Comparison of ENCODE assay signal across 9 mouse cellular contexts in genomic region chr2:61492043-61492743, GRCm38 (mm10).
DNase-seq lines count a peak whose midpoint lies in the region; ATAC-seq lines count a peak whose summit lies in the region.
"Had no signal": no experiment of that assay in that cellular context is flagged by ENCODE, and none has a peak within 500 bp of the region (broad histone marks: within the 10 kb centered on the region; RNA-seq: fewer than 3 reads in every experiment).

No protein-coding gene starts in this region.

- H3K9me3 ChIP-seq in midbrain, embryonic 13.5 days = no peaks in the 10 kb centered on the region
- H3K9me3 ChIP-seq: limb, embryonic 12.5 days had no signal

- no peak overlapping the region for H3K4me2 ChIP-seq in midbrain, embryonic 13.5 days (replicated peaks)
- H3K4me2 ChIP-seq: limb, embryonic 12.5 days had no signal

- no peak overlapping the region for H3K4me3 ChIP-seq in midbrain, embryonic 13.5 days (replicated peaks)
- H3K4me3 ChIP-seq: limb, embryonic 12.5 days had no signal

- H3K9ac ChIP-seq in midbrain, embryonic 13.5 days (replicated peaks) = no peak overlapping the region
- H3K9ac ChIP-seq: limb, embryonic 12.5 days had no signal

- 67% methylated on average over 6 of the region's 6 CpGs for WGBS in midbrain, embryonic 13.5 days

- H3K27ac ChIP-seq in midbrain, embryonic 13.5 days = no peak overlapping the region
- H3K27ac ChIP-seq: limb, embryonic 12.5 days had no signal

- no peaks in the 10 kb centered on the region for H3K36me3 ChIP-seq in midbrain, embryonic 13.5 days
- H3K36me3 ChIP-seq: limb, embryonic 12.5 days had no signal

- no peaks in the 10 kb centered on the region for H3K27me3 ChIP-seq in midbrain, embryonic 13.5 days
- H3K27me3 ChIP-seq: limb, embryonic 12.5 days had no signal

- DNase-seq in embryo, embryonic 10 days (ENCODE audit: low spot score) = peak; percentile 27
- DNase-seq in embryo, embryonic 9.5 days (ENCODE audit: extremely low spot score) = no peak
- peak; percentile 11 for DNase-seq in retina, postnatal 1 day
- DNase-seq in retina, embryonic 14.5 days (ENCODE audit: low spot score) = no peak
- peak; percentile 79 for DNase-seq in thymus, postnatal 25 days

- H3K4me1 ChIP-seq in midbrain, embryonic 13.5 days (replicated peaks) = 0 out of 2 replicates have a peak, but pooled peaks cover 3% of the 10 kb centered on the region

- ATAC-seq in erythroblast, adult 5-6 weeks (replicated peaks; ENCODE audit: low FRiP score, poor library complexity, severe bottlenecking) = peak; percentile 76
- ATAC-seq in megakaryocyte, adult 5-6 weeks (ENCODE audit: poor library complexity, severe bottlenecking) = peak; percentile 94
- ATAC-seq in midbrain, embryonic 13.5 days = no peak

Comparison
In these comparisons a context has a peak if more than half of its experiments do, and no peak if none do; other contexts are left out.
1. DNase-seq: peak in embryo, embryonic 10 days (single experiment), retina, postnatal 1 day (single experiment) and thymus, postnatal 25 days (single experiment); none in embryo, embryonic 9.5 days (single experiment) and retina, embryonic 14.5 days (single experiment).